Mouse (Mus musculus) kidney, adult 2 months (tissue): ENCODE data around the gene Cdh23. TPM values are rescaled to one million over a fixed set of nuclear protein-coding genes. Genes with fewer than 3 reads are reported as not detected.
A peak's percentile ranks its signal among the peaks of the same experiment; 100 is the strongest.

Experiments
- DNase-seq: peaks from one replicate; pipeline ENCODE4 v3.0.0; 2021
- H3K27ac ChIP-seq: fragments of 200-500 bp; 2 replicates; pipeline ENCODE4 v1.5.1; 2012; ENCODE audit warnings: low read depth, low read length, control low read depth, inconsistent platforms; ENCODE audit not compliant: insufficient read depth
- H3K27me3 ChIP-seq: fragments of 200-500 bp; replicated peaks from 2 replicates; pipeline ENCODE4 v1.6.1; 2012; ENCODE audit warnings: mild to moderate bottlenecking, moderate library complexity, low read length, inconsistent platforms; ENCODE audit not compliant: control insufficient read depth, insufficient read depth
- H3K36me3 ChIP-seq: fragments of 200-500 bp; 2 replicates; pipeline ENCODE4 v1.6.1; 2012; ENCODE audit warnings: mild to moderate bottlenecking, moderate library complexity, low read length, inconsistent platforms; ENCODE audit not compliant: control insufficient read depth, insufficient read depth
- H3K4me1 ChIP-seq: fragments of 200-500 bp; 2 replicates; pipeline ENCODE4 v1.6.1; 2011; ENCODE audit warnings: low read length; ENCODE audit not compliant: control insufficient read depth, insufficient read depth
- H3K4me3 ChIP-seq: fragments of 200-500 bp; 2 replicates; pipeline ENCODE4 v1.5.1; 2011; ENCODE audit warnings: mild to moderate bottlenecking, low read depth, low read length, control low read depth; ENCODE audit not compliant: insufficient read depth
- CTCF ChIP-seq: fragments of 200-500 bp; conservative IDR thresholded peaks from 2 replicates; pipeline ENCODE4 v1.5.1; 2011; ENCODE audit warnings: low read depth, mild to moderate bottlenecking, control low read depth, low read length, moderate library complexity, mixed read lengths; ENCODE audit not compliant: insufficient read depth, insufficient read length
- POLR2A ChIP-seq: fragments of 200-500 bp; IDR thresholded peaks from one replicate; pipeline ENCODE4 v1.6.1; 2011; ENCODE audit warnings: low read depth, low read length, control low read depth
- WGBS: fragments of 180-500 bp; shearing (Covaris S2); methylation state at CpG from one replicate; pipeline ENCODE4 v1.1.7; 2018; 5-methylcytosine and 5-hydroxymethylcytosine counted together
- polyA plus RNA-seq: library from polyadenylated mRNA; depleted of rRNA; stranded (reverse); fragments of >200 nt; gene quantifications from 2 replicates; pipeline ENCODE4 v1.2.3, GENCODE M21; 2012

Cdh23 gene
- polyA plus RNA-seq, 1 experiment: 0.17 TPM

- WGBS: 79% methylated on average over 17 of the region's 17 CpGs
- Histone ChIP-seq H3K27me3 (no peaks in the 10 kb centered on the region), H3K36me3 (peaks cover 1% of the 10 kb centered on the region; the same call in 1 of the 2 replicates), H3K27ac (no peak overlapping the region), H3K4me1 (no peaks in the 10 kb centered on the region), H3K4me3 (no peak overlapping the region)
- no peak for DNase-seq
- TF ChIP-seq POLR2A (no peak), CTCF (no peak)
Measured at GRCm38 (mm10) chr10:60303419-60303818, 392.9 kb downstream of the Cdh23 start.

- WGBS: 94% methylated on average over 12 of the region's 12 CpGs
- Histone ChIP-seq H3K36me3 (peaks cover 3% of the 10 kb centered on the region), H3K4me1 (no peaks in the 10 kb centered on the region), H3K27ac (no peak overlapping the region), H3K4me3 (no peak overlapping the region), H3K27me3 (no peaks in the 10 kb centered on the region)
- TF ChIP-seq POLR2A (no peak), CTCF (no peak)
- no peak for DNase-seq
Measured at GRCm38 (mm10) chr10:60299636-60300035, 396.7 kb downstream of the Cdh23 start.

GRCm38 (mm10) chr10:60296027-60296426 is 400.3 kb downstream of the Cdh23 start:
- Histone ChIP-seq H3K36me3 (peaks cover 2% of the 10 kb centered on the region), H3K27ac (no peak overlapping the region), H3K4me3 (no peak overlapping the region), H3K27me3 (no peaks in the 10 kb centered on the region), H3K4me1 (no peaks in the 10 kb centered on the region)
- 76% methylated on average over 9 of the region's 9 CpGs for WGBS
- TF ChIP-seq CTCF (no peak), POLR2A (no peak)
- DNase-seq: no peak

GRCm38 (mm10) chr10:60295356-60295755 is 400.9 kb downstream of the Cdh23 start:
- 86% methylated on average over 3 of the region's 3 CpGs for WGBS
- DNase-seq: no peak

GRCm38 (mm10) chr10:60294621-60295020 is 401.7 kb downstream of the Cdh23 start:
- whole genome bisulfite sequencing: 67% methylated on average over 7 of the region's 7 CpGs

More at GRCm38 (mm10) chr10:60295356-60295755, 400.9 kb downstream of the Cdh23 start:
- peaks cover 2% of the 10 kb centered on the region for H3K36me3 ChIP-seq
- TF ChIP-seq POLR2A (no peak), CTCF (no peak)
- H3K4me3 ChIP-seq: no peak overlapping the region
- peaks cover 3% of the 10 kb centered on the region for H3K4me1 ChIP-seq
- no peaks in the 10 kb centered on the region for H3K27me3 ChIP-seq
- H3K27ac ChIP-seq: no peak overlapping the region

GRCm38 (mm10) chr10:60292209-60292608 is 404.1 kb downstream of the Cdh23 start:
- Histone ChIP-seq H3K36me3 (no peaks in the 10 kb centered on the region; the same call in 1 of the 2 replicates), H3K4me1 (peaks cover 27% of the 10 kb centered on the region), H3K27ac (no peak overlapping the region), H3K27me3 (no peaks in the 10 kb centered on the region), H3K4me3 (no peak overlapping the region)
- no peak for DNase-seq
- TF ChIP-seq CTCF (no peak), POLR2A (no peak)
- WGBS: 79% methylated on average over 8 of the region's 8 CpGs

More at GRCm38 (mm10) chr10:60294621-60295020, 401.7 kb downstream of the Cdh23 start:
- Histone ChIP-seq H3K27ac (no peak overlapping the region), H3K36me3 (peaks cover 2% of the 10 kb centered on the region), H3K27me3 (no peaks in the 10 kb centered on the region), H3K4me3 (no peak overlapping the region), H3K4me1 (peaks cover 10% of the 10 kb centered on the region)
- DNase-seq: peak; percentile 79
- TF ChIP-seq CTCF (no peak), POLR2A (no peak)

GRCm38 (mm10) chr10:60290739-60291110 is 405.6 kb downstream of the Cdh23 start:
- Histone ChIP-seq H3K27ac (no peak overlapping the region), H3K36me3 (no peaks in the 10 kb centered on the region; the same call in 1 of the 2 replicates), H3K4me1 (peaks cover 39% of the 10 kb centered on the region), H3K4me3 (no peak overlapping the region), H3K27me3 (no peaks in the 10 kb centered on the region)
- DNase-seq: no peak
- 66% methylated on average over 8 of the region's 8 CpGs for WGBS
- TF ChIP-seq POLR2A (no peak), CTCF (no peak)

GRCm38 (mm10) chr10:60290026-60290738 is 406.1 kb downstream of the Cdh23 start:
- WGBS: 34% methylated on average over 7 of the region's 7 CpGs
- Histone ChIP-seq H3K27me3 (no peaks in the 10 kb centered on the region), H3K4me3 (no peak overlapping the region), H3K4me1 (peaks cover 44% of the 10 kb centered on the region), H3K36me3 (no peaks in the 10 kb centered on the region; the same call in 1 of the 2 replicates), H3K27ac (no peak overlapping the region)
- TF ChIP-seq POLR2A (no peak), CTCF (no peak)
- DNase-seq: peak; percentile 38
